Mouse (Mus musculus): ENCODE measurements around the gene Atg9b. TPM values are rescaled to one million over a fixed set of nuclear protein-coding genes. Genes with fewer than 3 reads are reported as not detected.

The Atg9b gene
- polyA plus RNA-seq, 1 experiment: 0.93 TPM

DNA sequence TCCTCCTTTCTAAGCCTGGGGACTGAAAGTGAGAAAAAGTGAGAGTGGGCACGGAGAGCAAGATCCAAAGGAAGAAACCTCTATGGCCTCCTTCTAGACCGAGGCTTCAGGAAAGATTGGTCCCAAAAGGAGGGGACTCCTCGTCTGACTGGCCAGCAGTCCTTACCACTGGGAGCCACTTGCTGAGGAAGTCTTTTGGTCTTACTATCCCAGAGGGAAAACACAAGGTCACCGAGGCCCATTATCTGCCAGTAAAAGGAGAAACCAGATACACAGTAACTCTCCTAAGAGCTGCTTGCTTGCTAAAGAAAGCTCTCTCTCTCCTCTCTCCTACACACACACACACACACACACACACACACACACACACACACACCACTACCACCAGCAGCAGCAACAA, 38.6 kb downstream of the Atg9b start:
- DNase-seq (ENCODE audit: low read depth, low spot score): no peak
- WGBS: 44% methylated on average over 4 of the region's 4 CpGs

DNA sequence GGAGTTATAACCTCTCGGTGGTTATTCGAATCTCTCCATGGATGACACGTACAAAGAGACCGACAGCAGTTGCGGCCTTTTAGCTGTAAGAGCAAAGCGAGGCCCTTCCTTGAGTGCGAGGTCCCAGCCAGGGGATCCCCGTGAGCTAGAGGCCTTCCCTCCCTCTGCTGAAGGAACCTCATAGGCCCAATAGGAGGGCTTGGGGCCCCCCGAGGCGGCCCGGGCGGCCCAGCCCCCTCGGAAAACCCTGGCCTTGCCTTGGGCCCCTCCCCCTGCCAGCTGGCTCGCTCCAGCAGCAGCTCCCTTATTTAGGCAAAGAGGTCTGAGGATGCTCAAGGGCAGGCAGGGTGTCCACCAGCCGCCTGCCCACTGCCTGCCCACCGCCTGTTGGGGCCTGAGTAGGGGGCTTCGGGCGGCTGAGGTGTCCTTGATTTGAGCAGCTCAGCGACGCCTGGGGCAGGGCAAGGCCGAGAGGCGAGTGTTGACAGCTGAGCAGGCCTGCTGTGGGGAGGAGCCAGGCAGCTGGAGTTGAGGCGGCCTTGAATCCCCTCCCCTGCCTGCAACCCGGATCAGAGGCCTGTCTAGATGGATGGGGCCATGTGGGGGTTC, 39.6 kb downstream of the Atg9b start:
- DNase-seq (ENCODE audit: low read depth, low spot score): no peak
- 5% methylated on average over 24 of the region's 24 CpGs for WGBS

DNA sequence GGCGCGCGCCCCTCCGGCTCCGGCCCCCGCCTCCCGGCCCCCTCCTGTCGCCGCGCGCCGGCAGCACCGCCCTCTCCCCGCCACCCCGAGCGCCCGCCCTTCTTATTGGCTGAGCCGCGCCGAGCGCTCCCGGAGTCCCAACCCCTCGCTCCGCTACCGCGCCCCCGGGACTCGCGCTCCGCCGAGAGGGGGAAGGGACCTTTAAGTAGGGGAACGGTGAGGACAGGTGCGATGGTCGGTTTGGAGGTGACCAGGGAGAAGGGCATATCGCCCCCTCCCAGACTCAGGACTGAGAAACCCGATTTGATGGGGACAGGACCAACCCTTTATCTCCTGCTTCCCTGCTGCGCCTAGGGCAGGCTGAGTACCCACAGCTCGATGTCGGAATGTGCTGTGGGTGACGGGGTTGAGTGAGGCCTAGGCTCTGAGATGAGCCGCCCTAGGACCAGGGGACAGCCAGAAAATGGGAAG, 40.2 kb downstream of the Atg9b start:
- 1% methylated on average over 40 of the region's 41 CpGs for WGBS
- DNase-seq (ENCODE audit: low read depth, low spot score): no peak

DNA sequence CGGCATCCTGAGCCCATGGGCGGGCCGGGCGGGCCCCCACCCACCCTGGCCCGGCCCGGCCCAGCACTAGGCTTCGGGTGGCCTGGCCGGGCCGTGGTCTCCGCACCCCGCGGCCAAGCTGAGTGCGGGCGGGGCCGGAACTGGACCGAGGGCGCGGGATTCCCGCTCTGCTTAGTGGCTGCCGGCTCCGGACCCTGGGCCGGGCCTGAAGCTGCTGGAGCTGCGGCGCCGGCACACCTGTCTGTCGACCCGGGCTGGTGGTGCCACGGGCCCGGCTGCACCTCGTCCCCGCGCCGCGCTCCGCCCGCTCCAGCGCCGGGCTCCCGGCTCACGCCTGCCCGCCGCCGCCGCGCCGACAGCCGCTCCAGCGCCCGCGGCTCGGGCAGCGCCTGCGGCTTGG, 40.7 kb downstream of the Atg9b start, which contains the start of gene Kcnh2:
TSS of gene Kcnh2 (minus strand) at position 327 of the 400 bp plus-strand sequence.
- DNase-seq (ENCODE audit: low read depth, low spot score): no peak
- under 1% methylated on average over 53 of the region's 53 CpGs for WGBS

DNA sequence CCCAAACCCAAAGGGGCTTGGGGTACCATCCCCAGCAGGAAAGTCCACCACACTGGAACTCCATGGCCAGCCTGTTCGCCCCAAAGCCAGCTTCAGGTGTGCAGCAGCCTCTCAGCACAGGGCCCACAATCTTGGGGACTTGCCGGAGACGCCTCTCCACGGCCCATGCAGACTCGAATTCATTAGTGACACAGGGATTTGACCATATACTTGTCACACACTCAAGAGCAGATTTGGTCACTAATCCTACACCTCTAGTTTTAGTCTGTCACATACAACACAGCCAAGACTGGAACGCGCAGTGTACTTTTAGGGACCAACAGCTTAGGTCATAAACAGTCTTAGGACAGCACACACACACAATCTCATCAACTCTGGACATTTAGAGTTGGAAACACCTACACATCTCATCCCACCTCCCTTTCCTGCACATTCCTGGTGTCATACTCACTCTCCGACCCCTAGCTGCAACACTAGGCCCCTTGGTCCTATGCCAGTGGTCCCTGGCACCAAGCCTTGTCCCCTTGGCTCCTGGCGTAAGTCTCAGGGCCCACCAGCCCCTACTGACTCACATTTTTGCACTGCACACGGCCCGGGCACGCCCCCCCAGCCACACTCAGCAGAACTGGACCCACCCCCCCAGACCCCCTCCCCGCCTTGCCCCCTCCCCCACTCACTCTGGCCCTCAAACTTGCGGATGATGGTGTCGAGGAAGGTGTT, 41.3 kb downstream of the Atg9b start:
- 47% methylated on average over 15 of the region's 15 CpGs for WGBS
- DNase-seq (ENCODE audit: low read depth, low spot score): no peak

DNA sequence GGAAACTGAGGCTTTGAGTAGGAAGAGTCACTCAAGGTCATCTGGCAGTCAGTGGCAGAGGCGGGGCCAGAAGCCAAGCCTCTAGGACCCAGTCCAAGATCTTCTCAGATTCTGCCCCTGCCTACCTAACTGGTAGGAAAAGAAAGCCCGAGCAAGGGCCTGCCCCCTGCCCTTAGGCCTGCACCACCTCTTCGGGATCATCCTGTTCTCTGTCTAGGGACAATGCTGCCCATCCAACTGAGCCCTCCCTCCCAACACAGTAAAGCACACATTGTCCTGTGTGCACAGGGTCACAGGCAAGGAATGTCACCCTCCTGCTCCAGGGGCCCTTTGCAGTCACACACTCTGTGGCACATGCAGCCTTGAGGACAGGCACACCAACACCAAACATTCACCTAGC, 41.9 kb downstream of the Atg9b start:
- DNase-seq (ENCODE audit: low read depth, low spot score): no peak
- 51% methylated on average over 3 of the region's 3 CpGs for WGBS

DNA sequence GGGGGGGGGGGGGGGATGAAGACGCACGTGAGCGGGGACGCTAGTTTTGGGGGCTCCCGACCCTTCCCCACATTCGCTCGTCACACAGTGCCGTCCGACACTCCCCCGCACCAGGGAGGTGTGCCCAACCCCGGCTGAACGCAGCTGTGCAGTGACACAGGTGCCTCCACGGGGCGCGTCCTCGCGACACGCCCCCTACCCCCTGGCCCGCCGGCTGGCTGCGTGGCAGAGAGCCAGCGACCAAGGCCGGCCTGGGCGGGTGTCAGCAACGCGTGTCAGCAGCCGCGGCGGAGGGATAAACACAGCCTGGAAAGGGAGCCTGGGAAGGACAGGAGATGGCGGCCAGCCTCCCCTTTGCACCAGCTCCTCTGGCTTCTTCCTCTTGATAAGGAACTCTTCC, 43.4 kb downstream of the Atg9b start:
- WGBS: under 1% methylated on average over 30 of the region's 30 CpGs
- no peak for DNase-seq (ENCODE audit: low read depth, low spot score)

DNA sequence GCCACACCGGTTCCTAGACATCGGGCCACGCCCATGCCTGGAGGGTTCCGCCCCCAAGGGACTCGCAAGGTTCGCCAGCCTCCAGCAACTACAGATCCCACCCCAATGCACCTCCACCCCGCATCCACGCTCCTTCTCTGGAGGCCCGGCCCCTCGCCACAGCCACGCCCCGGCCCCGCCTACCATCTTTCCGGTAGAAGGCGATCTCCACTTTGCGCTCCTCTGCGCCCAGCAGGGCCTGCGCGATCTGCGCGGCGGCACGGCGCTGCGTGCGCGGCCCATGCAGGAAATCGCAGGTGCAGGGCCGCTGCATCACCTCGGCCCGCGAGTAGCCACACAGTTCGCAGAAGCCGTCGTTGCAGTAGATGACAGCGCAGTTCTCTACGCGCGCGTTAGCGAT, 43.8 kb downstream of the Atg9b start:
- 1% methylated on average over 41 of the region's 41 CpGs for WGBS
- no peak for DNase-seq (ENCODE audit: low read depth, low spot score)

DNA sequence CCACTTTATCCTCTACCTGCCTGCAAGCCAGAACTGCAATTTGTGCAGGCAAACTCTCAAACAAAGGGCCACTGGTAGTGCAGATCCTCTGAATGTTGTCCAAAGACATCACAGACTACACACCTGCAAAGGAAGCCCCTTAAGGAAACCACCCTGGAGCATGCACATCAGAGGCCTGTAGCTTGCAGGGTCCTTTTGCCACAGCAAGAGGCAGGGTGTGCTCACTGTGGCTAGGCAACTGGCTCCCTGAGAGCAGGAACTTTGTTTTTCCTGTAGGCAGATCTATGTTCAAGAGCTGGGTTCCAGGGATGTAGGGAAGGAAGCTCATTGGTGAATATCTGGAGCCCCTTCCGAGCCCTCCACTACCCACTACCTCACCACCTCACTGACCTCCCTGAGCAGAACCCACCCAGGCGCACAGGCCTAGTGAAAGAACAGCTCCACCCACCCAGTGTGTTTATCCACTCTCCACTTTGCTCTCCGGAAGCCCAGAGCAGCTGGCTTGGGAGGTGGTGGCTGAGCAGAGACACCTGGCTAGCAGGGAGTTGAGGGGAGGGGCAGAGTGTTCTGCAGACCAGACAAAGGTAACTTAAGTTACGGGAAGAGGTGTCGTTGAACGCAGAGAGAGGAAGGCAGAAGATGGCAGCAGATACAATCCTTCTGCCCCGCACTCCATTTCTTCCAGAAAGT, 44.6 kb downstream of the Atg9b start:
- 35% methylated on average over 7 of the region's 7 CpGs for WGBS
- no peak for DNase-seq (ENCODE audit: low read depth, low spot score)

DNA sequence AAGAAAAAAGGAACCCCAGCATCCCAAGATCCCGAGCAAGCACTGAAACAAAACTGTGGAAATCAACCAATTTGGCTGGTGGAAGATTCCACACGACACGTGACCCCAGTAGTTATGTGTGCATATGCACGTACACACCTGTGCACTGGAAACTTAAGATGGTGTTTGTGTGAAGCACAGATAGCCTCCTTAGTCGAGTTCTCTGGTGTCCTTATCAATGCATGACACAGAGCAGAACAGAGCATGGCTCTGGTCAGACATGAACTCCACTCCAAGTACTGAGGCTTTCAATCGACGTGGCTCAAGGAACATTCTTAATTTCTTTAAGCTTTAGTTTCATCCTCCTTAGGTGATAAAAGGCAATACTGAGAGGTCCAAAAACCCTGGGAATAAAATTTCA, 45.6 kb downstream of the Atg9b start:
- DNase-seq (ENCODE audit: low read depth, low spot score): no peak
- 89% methylated on average over 7 of the region's 7 CpGs for WGBS

DNA sequence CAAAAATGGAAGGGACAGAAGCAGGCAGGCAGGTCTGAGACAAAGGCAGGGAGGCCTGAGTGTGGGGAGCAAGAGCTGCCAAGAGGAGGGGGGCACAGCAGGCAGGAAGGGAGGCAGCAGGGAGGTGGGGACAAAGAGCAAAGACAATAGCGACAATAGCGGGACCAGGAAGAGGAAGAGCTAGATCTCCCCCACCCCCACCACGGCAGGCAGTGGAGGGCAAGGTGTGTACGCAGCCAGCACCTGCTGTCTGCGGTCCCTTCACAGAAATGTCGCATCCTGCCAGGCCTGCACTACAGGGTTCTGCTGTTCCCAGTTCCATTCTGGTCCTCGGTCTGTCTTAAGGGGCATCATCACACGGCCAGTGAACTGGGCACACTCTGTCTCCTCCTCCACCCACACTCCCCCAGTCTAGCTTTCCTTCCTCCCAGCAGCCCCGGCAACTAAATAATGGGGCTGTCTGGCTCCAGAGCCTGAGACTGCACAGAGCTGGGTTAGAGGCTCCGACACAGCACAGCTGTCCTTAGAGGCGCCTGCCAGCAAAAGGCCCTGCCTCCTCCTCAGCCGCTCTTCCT, 47.4 kb downstream of the Atg9b start:
- no peak for DNase-seq (ENCODE audit: low read depth, low spot score)
- 7% methylated on average over 12 of the region's 12 CpGs for WGBS

DNA sequence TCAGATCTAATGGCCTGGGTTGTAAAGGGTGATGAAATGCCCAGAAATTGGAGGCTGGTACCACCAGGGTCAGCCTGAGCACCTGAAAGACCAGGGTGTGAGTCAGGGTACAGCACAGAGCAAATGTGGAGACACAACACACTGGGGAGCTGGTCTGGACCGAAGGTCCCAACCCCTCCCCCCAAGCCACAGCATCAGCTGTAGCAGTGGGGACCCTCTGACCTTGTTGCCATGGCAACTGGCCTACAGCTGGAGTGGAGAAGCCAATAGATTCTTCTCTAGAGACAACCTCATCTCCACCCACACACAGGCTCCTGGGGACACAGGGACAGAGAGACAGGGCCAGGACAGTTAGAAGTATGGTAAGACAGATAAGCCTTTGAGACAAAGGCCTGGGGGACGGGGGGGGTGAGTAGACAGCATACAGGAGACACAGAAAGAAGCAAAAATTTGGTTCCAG, 47.9 kb downstream of the Atg9b start:
- 47% methylated on average over 2 of the region's 2 CpGs for WGBS
- DNase-seq (ENCODE audit: low read depth, low spot score): no peak

DNA sequence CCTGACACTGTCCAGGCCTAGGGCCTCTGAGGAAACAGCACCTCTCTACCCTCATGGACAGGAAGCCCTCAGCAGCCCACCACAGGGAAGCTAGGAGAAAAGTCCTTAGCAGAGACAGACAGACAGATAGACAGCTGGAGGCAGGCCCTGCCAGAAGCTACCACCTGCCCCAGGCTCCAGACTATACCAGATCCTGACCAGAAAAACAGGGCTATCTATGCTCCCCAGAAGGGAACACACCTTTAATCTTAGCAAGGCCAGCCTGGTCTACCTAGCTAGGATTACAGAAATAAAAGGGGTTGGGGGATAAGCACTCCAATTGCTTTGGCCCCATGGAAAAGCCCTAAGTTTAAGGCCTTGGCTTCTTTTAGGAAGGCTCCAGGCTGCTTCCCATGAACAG, 48.6 kb downstream of the Atg9b start:
- DNase-seq (ENCODE audit: low read depth, low spot score): no peak

DNA sequence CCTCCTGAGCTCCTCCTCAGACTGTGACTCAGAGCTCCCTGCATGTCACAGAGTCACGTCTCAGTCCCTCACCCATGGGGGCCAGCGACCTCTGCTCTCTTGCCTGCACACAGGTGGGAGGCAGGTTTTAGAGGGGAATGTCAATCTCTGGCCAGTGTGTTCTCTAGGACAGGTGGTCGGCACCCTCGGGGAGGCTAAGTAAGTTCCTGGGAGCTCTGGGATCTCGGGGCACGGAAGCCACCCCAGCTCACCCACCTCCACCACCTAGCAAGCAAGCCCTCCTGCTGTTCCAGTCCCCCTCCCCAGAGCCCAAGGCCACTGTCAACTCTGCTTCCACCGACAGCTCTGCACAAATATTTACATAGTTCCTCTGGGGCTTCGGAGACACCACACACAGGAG, 49.0 kb downstream of the Atg9b start:
- WGBS: 55% methylated on average over 8 of the region's 8 CpGs
- no peak for DNase-seq (ENCODE audit: low read depth, low spot score)

DNA sequence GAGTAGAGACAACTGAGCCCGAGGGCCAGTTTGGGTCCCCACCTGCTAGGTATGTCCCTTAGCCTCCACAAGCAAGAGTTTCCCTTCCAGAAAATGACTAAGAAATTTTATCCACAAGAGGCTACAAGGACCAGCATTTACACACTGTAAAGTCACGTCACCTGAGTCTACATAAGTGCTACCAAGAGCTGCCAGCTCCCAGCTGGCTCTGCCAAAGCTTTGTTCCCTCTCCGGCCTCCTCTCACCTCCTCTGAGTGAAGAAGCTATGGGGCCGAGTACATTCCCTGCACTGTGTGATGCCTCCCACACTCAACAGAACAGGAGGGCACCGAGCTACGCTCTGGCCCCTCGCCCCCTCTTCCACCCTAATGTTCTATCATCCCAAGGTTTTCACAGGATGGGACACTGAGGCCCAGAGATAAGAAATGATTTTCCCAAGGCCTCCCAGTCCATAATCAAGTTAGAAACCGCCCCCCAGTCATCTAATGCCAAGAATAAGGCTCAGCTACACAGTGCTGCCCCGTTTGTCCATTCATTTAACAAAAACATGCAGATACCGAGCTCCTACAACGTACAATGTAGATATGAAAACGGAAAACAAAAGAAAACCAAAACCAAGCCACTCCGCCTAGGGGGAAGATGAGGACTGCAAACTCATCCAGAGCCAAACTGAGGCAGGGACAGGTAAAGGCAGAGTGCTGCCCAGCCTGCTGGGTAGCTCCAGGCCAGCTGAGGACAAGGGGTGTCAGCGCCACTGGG, 49.6 kb downstream of the Atg9b start:
- 78% methylated on average over 14 of the region's 14 CpGs for WGBS
- no peak for DNase-seq (ENCODE audit: low read depth, low spot score)

DNA sequence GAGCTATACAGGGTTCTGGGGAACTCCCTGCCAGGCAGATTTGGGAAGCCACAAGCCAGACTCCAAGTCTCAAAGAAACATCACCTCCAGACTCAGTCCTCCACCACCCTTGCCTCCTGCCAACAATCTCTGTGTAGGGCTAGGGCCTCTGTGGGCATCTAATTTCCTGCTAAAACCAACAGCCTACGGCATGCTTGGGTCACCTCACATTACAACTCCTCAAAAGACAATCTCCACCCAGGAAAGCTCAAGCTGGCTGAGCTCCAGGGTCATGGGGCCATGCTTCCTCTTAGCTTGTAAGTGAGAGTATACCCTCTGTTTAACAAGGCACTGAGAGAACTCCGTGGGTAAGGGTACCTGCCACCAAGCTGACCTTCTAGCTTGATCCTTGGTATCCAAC, 54.1 kb downstream of the Atg9b start:
- WGBS: 33% methylated on average over 2 of the region's 2 CpGs
- DNase-seq (ENCODE audit: low read depth, low spot score): no peak

DNA sequence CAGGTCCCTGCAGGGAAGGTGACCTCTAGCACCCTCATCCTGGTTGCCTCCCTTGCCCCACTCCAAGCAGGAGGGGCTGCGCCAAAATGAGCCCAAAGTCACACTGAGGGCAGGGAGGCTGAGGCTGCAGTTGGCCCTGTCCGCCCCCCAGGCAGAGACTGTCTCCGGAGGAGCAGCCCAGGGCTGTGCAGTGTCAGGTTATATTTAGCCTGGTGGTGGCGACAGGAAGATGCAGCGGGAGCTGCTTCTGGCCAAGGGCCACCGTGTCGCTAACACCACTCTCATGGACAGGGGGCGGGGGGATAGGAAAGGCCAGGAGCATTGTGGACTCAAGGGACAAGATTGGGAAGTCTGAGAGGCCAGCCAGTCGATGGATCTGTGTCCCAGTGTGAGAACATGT, 54.6 kb downstream of the Atg9b start:
- no peak for DNase-seq (ENCODE audit: low read depth, low spot score)
- WGBS: 37% methylated on average over 9 of the region's 9 CpGs

DNA sequence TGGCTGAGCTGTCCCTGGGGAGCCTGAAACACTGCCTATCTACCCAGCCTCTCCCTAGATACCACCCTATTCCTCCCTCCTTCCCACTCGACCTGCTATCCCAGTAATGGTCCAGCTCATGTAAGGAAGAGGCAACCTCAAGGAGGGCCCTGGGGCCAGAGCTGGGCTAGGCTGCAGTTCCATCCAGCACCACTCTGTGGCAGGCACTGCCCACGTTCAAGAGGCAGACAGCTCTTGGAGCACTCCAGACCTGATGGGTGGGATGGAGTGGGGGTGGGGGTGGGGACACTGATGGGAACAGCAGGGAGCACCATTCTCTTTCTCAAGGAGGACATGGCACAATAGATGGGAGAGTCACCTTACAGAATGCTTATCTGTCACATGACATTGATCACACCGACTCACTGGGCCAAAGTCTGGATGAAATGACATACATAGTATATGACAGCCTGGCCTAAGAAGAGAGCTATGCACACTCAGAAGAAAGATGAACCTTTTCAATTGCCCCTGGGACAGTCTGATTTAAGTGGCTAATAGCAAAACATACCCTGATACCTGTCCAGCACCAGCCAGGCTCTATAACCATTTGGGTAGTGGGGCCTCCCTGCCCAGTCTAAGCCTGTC, 55.9 kb downstream of the Atg9b start:
- DNase-seq (ENCODE audit: low read depth, low spot score): no peak
- 14% methylated on average over 3 of the region's 3 CpGs for WGBS

DNA sequence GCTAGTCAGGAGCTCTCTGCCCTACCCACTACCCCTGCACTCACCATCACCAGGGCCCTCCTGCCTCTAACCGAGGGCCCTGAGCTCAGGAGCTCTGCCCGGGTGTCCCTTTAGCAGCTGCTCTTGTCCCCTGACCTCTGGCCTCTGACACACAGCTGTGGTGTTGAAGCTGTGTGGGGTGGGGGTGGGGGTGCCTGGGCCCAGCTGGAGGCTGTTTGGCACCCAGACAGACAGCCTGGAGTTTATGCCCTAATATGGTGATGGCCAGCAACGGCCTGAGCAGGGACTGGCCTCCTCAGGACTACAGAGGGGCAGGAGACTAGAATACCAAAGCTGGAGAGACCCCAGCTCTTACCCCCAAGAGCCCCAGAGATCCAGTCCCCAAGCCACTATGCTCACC, 57.2 kb downstream of the Atg9b start:
- WGBS: 30% methylated on average over 3 of the region's 3 CpGs
- DNase-seq (ENCODE audit: low read depth, low spot score): no peak

Data from large intestine, adult 2 months (tissue).